Mouse (Mus musculus): ENCODE measurements around the gene Ern1. TPM values are rescaled to one million over a fixed set of nuclear protein-coding genes. Genes with fewer than 3 reads are reported as not detected.

The Ern1 gene
- total RNA-seq, 2 experiments from 2014 or later: 9.2 to 9.3 TPM

DNA sequence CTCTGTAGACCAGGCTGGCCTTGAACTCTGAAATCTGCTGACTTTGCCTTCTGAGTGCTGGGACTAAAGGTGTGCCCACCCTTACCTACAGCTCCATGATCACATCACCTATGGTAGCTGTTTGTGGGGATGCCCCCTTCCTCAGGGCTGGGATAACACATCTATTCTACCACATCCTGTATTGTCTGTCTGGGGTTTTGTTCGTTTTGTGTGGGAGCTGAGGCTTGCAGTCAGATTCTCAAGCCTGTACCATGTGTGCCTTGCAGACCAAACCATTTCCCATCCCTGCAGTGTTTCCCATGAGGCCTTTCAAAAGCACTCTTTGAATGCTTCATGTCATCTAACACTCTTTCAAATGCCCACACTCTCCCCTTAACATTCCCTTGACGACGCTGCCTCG is 135.7 kb downstream of the Ern1 start:
- no peak for DNase-seq (ENCODE audit: low spot score in 2 of 2)

GRCm38 (mm10) chr11:106351253-106351652 is 136.4 kb downstream of the Ern1 start:
- no peak for DNase-seq (ENCODE audit: low spot score in 2 of 2)

DNA sequence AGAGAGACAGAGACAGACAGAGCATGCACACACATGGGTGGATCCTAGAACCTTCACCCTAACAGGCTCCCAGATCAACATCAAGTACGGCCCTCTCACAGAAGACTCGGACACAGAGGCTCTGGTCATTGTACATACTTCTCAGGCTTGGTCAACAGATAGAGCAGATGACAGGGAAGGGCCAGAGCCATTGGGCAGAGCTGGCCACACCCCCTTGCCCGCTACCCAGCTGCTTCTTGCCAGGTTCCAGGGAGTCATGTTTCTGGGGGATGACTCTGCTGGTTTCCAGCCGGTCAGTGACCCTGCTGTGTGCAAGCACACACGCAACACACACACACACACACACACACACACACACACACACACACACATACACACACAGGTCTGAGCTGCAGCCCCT is 136.8 kb downstream of the Ern1 start:
- no peak for DNase-seq (ENCODE audit: low spot score in 2 of 2)

DNA sequence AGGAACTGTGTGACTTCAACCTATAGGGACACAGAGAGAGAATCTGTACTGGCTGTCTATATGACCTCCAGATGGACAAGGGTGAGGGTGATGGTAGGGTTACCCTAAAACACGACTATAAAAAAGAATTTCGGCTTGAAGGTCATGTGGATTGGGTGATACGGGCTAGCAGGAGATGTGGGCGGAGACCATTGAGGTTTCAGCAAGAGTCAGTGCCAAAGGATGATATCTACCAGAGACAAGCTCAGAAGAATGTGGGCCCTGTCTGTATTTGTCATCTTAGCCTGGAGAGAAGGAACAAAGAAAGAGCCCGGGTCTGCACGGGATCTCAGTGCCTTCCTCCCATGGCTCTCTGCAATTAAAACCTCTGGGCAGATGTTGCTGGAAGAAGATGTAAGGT is 137.9 kb downstream of the Ern1 start:
- DNase-seq (ENCODE audit: low spot score in 2 of 2): no peak

GRCm38 (mm10) chr11:106344910-106345309 is 142.7 kb downstream of the Ern1 start:
- no peak for DNase-seq (ENCODE audit: low spot score in 2 of 2)

Other genes with a start within 250 kb of the Ern1 start
- gene Ftsj3, start 231.8 kb downstream of the Ern1 start, total RNA-seq (2021): 10 to 100 TPM; 25.9 to 26.9 TPM
- gene Psmc5, start 231.7 kb downstream of the Ern1 start, total RNA-seq (2021): 100 to 1,000 TPM; 211 to 215 TPM
- 10 to 100 TPM; 16.6 to 16.9 TPM for gene Smarcd2, start 214.9 kb downstream of the Ern1 start, total RNA-seq (2021)
- gene Tcam1, start 211.2 kb downstream of the Ern1 start, total RNA-seq (2021): under 1 TPM in 1 of 2 experiments, not detected in 1; 0.12 TPM
- not detected for gene Gh, start 186.0 kb downstream of the Ern1 start, total RNA-seq (2021)
- gene Cd79b, start 173.1 kb downstream of the Ern1 start, total RNA-seq (2021): not detected
- not detected for gene Scn4a, start 134.6 kb downstream of the Ern1 start, total RNA-seq (2021)
- gene Prr29, start 122.4 kb downstream of the Ern1 start, total RNA-seq (2021): not detected
- 1 to 10 TPM; 2.9 to 5.7 TPM for gene Icam2, start 99.8 kb downstream of the Ern1 start, total RNA-seq (2021)
- 100 to 1,000 TPM; 116 to 121 TPM for gene Tex2, start 125.6 kb upstream of the Ern1 start, total RNA-seq (2021)